Mouse (Mus musculus) activated CD4-positive, CD25-positive, alpha-beta regulatory T cell, adult 4 months (primary cell): ENCODE measurements around the gene L3mbtl2. TPM values are rescaled to one million over a fixed set of nuclear protein-coding genes. Genes with fewer than 3 reads are reported as not detected.
"Not testable (repeated sequence)": the region's sequence is repeated elsewhere in the genome, so short reads cannot be mapped to it uniquely, and the experiment has no call there.

ENCODE experiments used
- ATAC-seq: one replicate; pipeline ENCODE4 v1.8.0; 2017
- polyA plus RNA-seq, 2 experiments: library from polyadenylated mRNA; unstranded; fragments of 100-300 nt; shearing (Covaris generic); gene quantifications; one replicate each; pipeline ENCODE4 v1.2.1; 2017

Gene L3mbtl2
- polyA plus RNA-seq: 10 to 100 TPM; 20.2 to 21.0 TPM

GRCm38 (mm10) chr15:81663697-81664561 is at the start of gene L3mbtl2:
Gene L3mbtl2, plus strand, starts transcription at chr15:81663889.
- ATAC-seq: peak; percentile 100

GRCm38 (mm10) chr15:81649516-81650455 is 13.9 kb upstream of the L3mbtl2 start:
- no peak for ATAC-seq

- ATAC-seq: no peak
Measured at GRCm38 (mm10) chr15:81650636-81651035, 13.1 kb upstream of the L3mbtl2 start.

GRCm38 (mm10) chr15:81661701-81662100 is 2.0 kb upstream of the L3mbtl2 start:
- ATAC-seq: no peak

- no peak for ATAC-seq
Measured at GRCm38 (mm10) chr15:81663281-81663680, 408 bp upstream of the L3mbtl2 start.

GRCm38 (mm10) chr15:81666957-81667356 is 3.3 kb downstream of the L3mbtl2 start:
- no peak for ATAC-seq

- ATAC-seq: no peak
Measured at GRCm38 (mm10) chr15:81670231-81670640, 6.5 kb downstream of the L3mbtl2 start.

- ATAC-seq: no peak
Measured at GRCm38 (mm10) chr15:81676637-81677036, 12.9 kb downstream of the L3mbtl2 start.

GRCm38 (mm10) chr15:81680301-81680805 is 16.7 kb downstream of the L3mbtl2 start:
- no peak for ATAC-seq

GRCm38 (mm10) chr15:81693366-81693966 is 29.8 kb downstream of the L3mbtl2 start:
- ATAC-seq: no peak

GRCm38 (mm10) chr15:81693967-81694881 is 30.5 kb downstream of the L3mbtl2 start:
- peak; percentile 54 for ATAC-seq

GRCm38 (mm10) chr15:81694891-81695290 is 31.2 kb downstream of the L3mbtl2 start:
- no peak for ATAC-seq

- no peak for ATAC-seq
Measured at GRCm38 (mm10) chr15:81697175-81697574, 33.5 kb downstream of the L3mbtl2 start, which contains the start of gene Chadl. Gene Chadl, minus strand, starts transcription at chr15:81697287.

GRCm38 (mm10) chr15:81697847-81698246 is 34.2 kb downstream of the L3mbtl2 start:
- peak; percentile 30 for ATAC-seq

GRCm38 (mm10) chr15:81698532-81698931 is 34.8 kb downstream of the L3mbtl2 start:
- no peak for ATAC-seq

GRCm38 (mm10) chr15:81700161-81700560 is 36.5 kb downstream of the L3mbtl2 start:
- no peak for ATAC-seq

GRCm38 (mm10) chr15:81700601-81701000 is 36.9 kb downstream of the L3mbtl2 start:
- ATAC-seq: peak; percentile 23

GRCm38 (mm10) chr15:81701350-81701749 is 37.7 kb downstream of the L3mbtl2 start:
- ATAC-seq: not testable (repeated sequence)

GRCm38 (mm10) chr15:81702306-81703093 is 38.8 kb downstream of the L3mbtl2 start:
- no peak for ATAC-seq

GRCm38 (mm10) chr15:81703094-81703489 is 39.4 kb downstream of the L3mbtl2 start:
- ATAC-seq: no peak
